Mouse (Mus musculus): ENCODE measurements around the gene Gsta3. TPM values are rescaled to one million over a fixed set of nuclear protein-coding genes. Genes with fewer than 3 reads are reported as not detected.
"Not testable (repeated sequence)": the region's sequence is repeated elsewhere in the genome, so short reads cannot be mapped to it uniquely, and the experiment has no call there.

Gene Gsta3
- total and polyA plus RNA-seq, 2 experiments from 2014 or later, result 0.34 to 0.67 TPM

DNA sequence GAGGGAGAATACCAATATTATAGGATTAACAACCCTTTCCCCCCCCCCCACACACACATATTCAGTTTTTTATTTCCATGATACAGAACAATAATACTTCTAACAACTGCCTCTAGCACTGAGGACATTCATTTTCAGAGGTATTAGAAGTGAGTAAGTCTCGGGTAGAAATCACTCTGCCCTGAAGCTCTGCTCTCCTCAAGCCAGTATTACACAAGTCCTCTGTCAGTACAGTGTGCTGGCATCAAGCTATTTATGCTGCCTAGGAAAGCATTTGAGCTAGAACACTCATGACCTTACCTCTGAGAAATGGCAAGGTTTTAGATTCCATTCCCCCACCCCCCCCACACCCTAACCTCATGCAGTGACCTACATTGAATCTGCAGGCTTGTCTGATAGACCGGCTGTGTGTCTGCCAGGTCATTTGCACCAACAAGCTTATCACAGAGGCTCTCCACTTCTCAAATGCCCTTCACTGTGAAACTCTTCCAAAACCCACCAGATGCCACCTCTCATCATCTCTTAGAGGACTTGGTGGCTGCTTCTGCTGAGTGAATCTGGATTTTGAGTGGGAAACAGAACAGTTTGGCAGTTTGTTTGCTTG is 34.1 kb downstream of the Gsta3 start:
- 46% methylated on average over 2 of the region's 2 CpGs for WGBS
- H3K9me3 ChIP-seq (replicated peaks; ENCODE audit: control insufficient read depth, low read length), result no peaks in the 10 kb centered on the region
- DNase-seq (ENCODE audit: low spot score), result peak; percentile 17

DNA sequence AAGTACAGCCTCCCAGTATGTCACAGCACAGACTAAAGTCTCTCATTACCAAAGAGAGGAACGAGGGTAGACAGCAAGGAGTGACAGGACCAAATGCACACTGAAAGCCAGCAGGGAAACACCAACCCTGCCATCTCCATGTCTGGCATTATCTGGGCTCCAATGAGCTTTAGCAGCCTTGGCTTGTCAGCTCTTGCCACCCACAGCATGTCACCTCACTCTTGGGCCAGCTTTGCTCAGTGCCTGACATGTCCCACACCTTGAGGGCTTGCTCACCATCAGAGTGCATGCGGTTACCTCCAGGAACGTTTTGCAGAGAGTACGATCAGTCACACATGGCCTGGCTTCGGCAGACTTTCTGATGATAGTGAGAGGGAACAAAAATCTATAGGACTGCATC is 35.0 kb downstream of the Gsta3 start:
- H3K27ac ChIP-seq (ENCODE audit: low read depth); DNase-seq (ENCODE audit: low spot score); ATAC-seq (ENCODE audit: insufficient read depth, low read depth); H3K27me3 ChIP-seq (ENCODE audit: control insufficient read depth, insufficient read depth, low read length); H3K4me1 ChIP-seq (ENCODE audit: control insufficient read depth, insufficient read depth); H3K9ac ChIP-seq (replicated peaks; ENCODE audit: low read depth, low read length); H3K9me3 ChIP-seq (replicated peaks; ENCODE audit: control insufficient read depth, low read length); H3K4me2 ChIP-seq (ENCODE audit: low read depth, low read length); H3K4me3 ChIP-seq (ENCODE audit: low read depth, low read length); H3K36me3 ChIP-seq (replicated peaks; ENCODE audit: control insufficient read depth, insufficient read depth, low read length): not testable (repeated sequence)
- WGBS, result 83% methylated on average over 5 of the region's 5 CpGs

More for the DNA sequence above, 34.1 kb downstream of the Gsta3 start:
- no peak overlapping the region for H3K9ac ChIP-seq (replicated peaks; ENCODE audit: low read depth, low read length)
- H3K27ac ChIP-seq (ENCODE audit: low read depth), result no peak overlapping the region
- peak; percentile 76 for ATAC-seq (ENCODE audit: insufficient read depth, low read depth)
- no peak for TF ChIP-seq EP300 (IDR thresholded peaks at IDR 0.05; ENCODE audit: low read depth)
- TF ChIP-seq CTCF (IDR thresholded peaks at IDR 0.05; ENCODE audit: low read depth), result no peak
- no peak overlapping the region for H3K4me3 ChIP-seq (ENCODE audit: low read depth, low read length)
- no peaks in the 10 kb centered on the region for H3K27me3 ChIP-seq (ENCODE audit: control insufficient read depth, insufficient read depth, low read length)
- H3K36me3 ChIP-seq (replicated peaks; ENCODE audit: control insufficient read depth, insufficient read depth, low read length), result no peaks in the 10 kb centered on the region
- no peaks in the 10 kb centered on the region for H3K4me1 ChIP-seq (ENCODE audit: control insufficient read depth, insufficient read depth)
- no peak overlapping the region for H3K4me2 ChIP-seq (ENCODE audit: low read depth, low read length)

GRCm38 (mm10) chr1:21276158-21276557 is 35.8 kb downstream of the Gsta3 start:
- not testable (repeated sequence) for H3K9me3 ChIP-seq (replicated peaks; ENCODE audit: control insufficient read depth, low read length); DNase-seq (ENCODE audit: low spot score); H3K4me2 ChIP-seq (ENCODE audit: low read depth, low read length); H3K9ac ChIP-seq (replicated peaks; ENCODE audit: low read depth, low read length); H3K27me3 ChIP-seq (ENCODE audit: control insufficient read depth, insufficient read depth, low read length); H3K27ac ChIP-seq (ENCODE audit: low read depth); H3K36me3 ChIP-seq (replicated peaks; ENCODE audit: control insufficient read depth, insufficient read depth, low read length); ATAC-seq (ENCODE audit: insufficient read depth, low read depth); H3K4me1 ChIP-seq (ENCODE audit: control insufficient read depth, insufficient read depth); H3K4me3 ChIP-seq (ENCODE audit: low read depth, low read length)
- WGBS, result 17% methylated on average over 2 of the region's 2 CpGs

GRCm38 (mm10) chr1:21280306-21280705 is 39.9 kb downstream of the Gsta3 start:
- Histone ChIP-seq H3K27ac (ENCODE audit: low read depth) (no peak overlapping the region), H3K4me3 (ENCODE audit: low read depth, low read length) (no peak overlapping the region), H3K36me3 (replicated peaks; ENCODE audit: control insufficient read depth, insufficient read depth, low read length) (no peaks in the 10 kb centered on the region), H3K4me2 (ENCODE audit: low read depth, low read length) (no peak overlapping the region), H3K27me3 (ENCODE audit: control insufficient read depth, insufficient read depth, low read length) (no peaks in the 10 kb centered on the region), H3K9me3 (replicated peaks; ENCODE audit: control insufficient read depth, low read length) (no peaks in the 10 kb centered on the region), H3K4me1 (ENCODE audit: control insufficient read depth, insufficient read depth) (no peaks in the 10 kb centered on the region), H3K9ac (replicated peaks; ENCODE audit: low read depth, low read length) (no peak overlapping the region)
- WGBS, result 71% methylated on average over 2 of the region's 2 CpGs
- DNase-seq (ENCODE audit: low spot score), result no peak
- no peak for ATAC-seq (ENCODE audit: insufficient read depth, low read depth)
- TF ChIP-seq CTCF (IDR thresholded peaks at IDR 0.05; ENCODE audit: low read depth) (no peak), EP300 (IDR thresholded peaks at IDR 0.05; ENCODE audit: low read depth) (no peak)

DNA sequence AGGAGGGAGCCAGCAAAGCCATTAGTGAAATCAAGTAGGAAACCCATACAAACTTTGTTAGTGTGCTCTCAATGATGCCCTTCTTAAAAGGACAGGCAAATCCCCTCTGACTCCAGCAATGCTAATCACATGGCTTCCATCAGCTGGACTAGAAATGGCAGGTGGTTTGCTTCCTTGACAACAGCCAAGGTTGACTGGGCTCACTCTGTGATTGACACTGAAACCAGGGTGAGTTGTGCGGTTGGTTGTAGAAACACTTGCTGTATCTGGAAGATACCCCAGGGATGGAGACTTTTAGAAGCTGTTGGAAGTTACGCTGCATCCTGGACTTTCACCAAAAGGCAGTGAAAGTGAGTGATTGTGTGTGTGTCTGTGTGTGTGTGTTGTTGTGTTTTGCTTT is 44.3 kb downstream of the Gsta3 start:
- ATAC-seq (ENCODE audit: insufficient read depth, low read depth); H3K4me3 ChIP-seq (ENCODE audit: low read depth, low read length); H3K27me3 ChIP-seq (ENCODE audit: control insufficient read depth, insufficient read depth, low read length); H3K27ac ChIP-seq (ENCODE audit: low read depth); H3K9me3 ChIP-seq (replicated peaks; ENCODE audit: control insufficient read depth, low read length); DNase-seq (ENCODE audit: low spot score); H3K9ac ChIP-seq (replicated peaks; ENCODE audit: low read depth, low read length); H3K4me2 ChIP-seq (ENCODE audit: low read depth, low read length); H3K36me3 ChIP-seq (replicated peaks; ENCODE audit: control insufficient read depth, insufficient read depth, low read length); H3K4me1 ChIP-seq (ENCODE audit: control insufficient read depth, insufficient read depth): not testable (repeated sequence)
- 87% methylated on average over 2 of the region's 2 CpGs for WGBS

DNA sequence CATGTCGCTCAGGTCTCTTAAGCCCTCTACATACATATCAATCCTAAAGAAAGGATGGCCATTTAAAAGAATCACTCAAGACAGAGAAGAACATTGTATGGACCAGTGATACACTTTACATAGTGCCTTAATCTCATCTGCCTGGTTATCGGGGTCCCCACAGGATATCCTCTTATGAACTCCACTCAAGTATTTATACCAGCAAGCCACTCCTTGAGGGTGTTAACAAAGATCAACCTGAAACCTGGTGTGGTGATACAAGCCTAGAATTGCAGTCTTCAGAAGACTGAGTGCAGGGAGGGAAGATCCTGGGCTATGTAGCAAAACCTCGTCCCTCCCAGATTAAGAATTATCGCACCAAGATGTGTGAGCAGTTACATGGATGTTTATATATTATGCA is 51.0 kb downstream of the Gsta3 start:
- H3K27me3 ChIP-seq (ENCODE audit: control insufficient read depth, insufficient read depth, low read length), result no peaks in the 10 kb centered on the region
- DNase-seq (ENCODE audit: low spot score) (no peak), ATAC-seq (ENCODE audit: insufficient read depth, low read depth) (no peak)
- no peaks in the 10 kb centered on the region for H3K36me3 ChIP-seq (replicated peaks; ENCODE audit: control insufficient read depth, insufficient read depth, low read length)
- no peak overlapping the region for H3K9ac ChIP-seq (replicated peaks; ENCODE audit: low read depth, low read length)
- H3K27ac ChIP-seq (ENCODE audit: low read depth), result no peak overlapping the region
- TF ChIP-seq CTCF (IDR thresholded peaks at IDR 0.05; ENCODE audit: low read depth) (no peak), EP300 (IDR thresholded peaks at IDR 0.05; ENCODE audit: low read depth) (no peak)
- no peaks in the 10 kb centered on the region for H3K4me1 ChIP-seq (ENCODE audit: control insufficient read depth, insufficient read depth)
- no peak overlapping the region for H3K4me3 ChIP-seq (ENCODE audit: low read depth, low read length)
- H3K4me2 ChIP-seq (ENCODE audit: low read depth, low read length), result no peak overlapping the region
- 85% methylated on average over 4 of the region's 4 CpGs for WGBS
- no peaks in the 10 kb centered on the region for H3K9me3 ChIP-seq (replicated peaks; ENCODE audit: control insufficient read depth, low read length)

All from heart, postnatal 0 days (tissue).